Mouse (Mus musculus) ES-CJ7 (cell line): ENCODE data around the gene Zfp580.
"Not testable (repeated sequence)": the region's sequence is repeated elsewhere in the genome, so short reads cannot be mapped to it uniquely, and the experiment has no call there.

Source experiments
- DNase-seq: peaks from one replicate; pipeline ENCODE4 v3.0.0; 2011; ENCODE audit warnings: low read depth, low spot score

The Zfp580 gene

DNA sequence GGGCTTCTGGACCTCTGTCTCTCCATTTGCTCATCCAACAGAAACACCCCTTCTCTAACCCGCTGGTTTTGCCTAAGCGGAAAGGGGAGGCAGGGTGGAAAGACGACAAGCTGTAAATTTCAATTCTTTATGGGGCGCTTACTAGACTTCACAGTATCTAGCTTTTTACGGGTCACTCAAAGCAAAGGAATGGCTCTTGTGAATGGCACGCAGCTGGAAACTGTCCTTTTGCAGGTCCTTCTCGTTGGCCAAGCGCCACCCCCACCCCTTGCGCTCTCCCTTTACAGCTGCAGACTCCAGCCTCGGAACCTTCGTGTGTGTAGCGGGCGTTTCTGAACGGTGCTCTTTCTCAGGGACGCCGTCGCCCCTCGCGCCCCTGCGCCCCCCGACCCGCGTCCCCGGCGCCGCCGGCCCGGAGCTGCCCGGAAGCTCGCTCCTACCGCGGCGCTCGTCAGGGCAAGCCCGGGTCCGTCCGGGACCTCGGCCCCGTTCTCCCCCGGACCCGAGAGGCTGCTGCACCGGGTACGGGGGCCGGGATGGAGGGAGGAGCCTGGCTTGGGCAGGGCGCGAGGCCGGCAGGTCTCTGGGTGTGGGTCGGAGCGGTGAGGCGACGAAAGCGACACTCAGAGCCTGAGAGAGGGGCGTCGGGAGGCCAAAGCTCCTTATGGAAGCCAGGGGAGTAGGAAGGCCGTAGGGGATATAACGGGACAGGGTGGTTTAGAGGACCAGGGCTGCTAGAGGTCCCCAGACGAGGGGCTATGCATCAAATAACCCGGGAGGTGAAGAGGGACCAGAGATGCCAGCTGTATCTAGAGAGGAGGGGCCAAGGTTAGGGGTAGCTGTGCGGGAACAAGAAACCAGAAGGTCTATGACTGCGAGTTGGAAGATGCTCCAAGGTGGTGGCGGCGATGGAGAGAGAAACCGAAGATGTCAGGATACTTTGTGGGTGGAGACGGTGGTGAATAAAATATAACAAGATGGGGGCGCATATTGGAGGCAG, at the start of gene Zfp580:
Gene Zfp580 (plus strand): TSS at position 346 of the 1,000 bp plus-strand sequence.
- peak; percentile 77 for DNase-seq

DNA sequence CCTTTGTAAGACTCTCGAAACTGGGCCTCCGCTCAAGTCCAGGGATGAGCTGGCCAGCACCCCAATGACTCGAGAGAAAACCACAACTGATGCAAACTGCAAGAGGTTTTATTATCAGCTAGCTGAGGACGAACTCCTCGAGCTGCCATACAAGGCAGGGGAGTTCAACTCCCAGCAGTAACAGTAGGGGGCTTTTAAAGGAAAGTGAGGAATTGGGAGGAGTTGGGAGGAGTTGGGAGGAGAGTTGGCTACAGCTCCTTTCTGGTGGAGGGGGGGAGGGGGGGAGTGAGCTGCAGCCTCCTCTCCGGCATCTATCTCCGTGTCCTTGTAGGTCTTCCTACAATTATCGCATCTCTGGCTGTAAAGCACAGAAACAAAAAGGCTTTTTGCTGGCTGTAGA, 48.5 kb upstream of the Zfp580 start:
- DNase-seq = peak; percentile 56

DNA sequence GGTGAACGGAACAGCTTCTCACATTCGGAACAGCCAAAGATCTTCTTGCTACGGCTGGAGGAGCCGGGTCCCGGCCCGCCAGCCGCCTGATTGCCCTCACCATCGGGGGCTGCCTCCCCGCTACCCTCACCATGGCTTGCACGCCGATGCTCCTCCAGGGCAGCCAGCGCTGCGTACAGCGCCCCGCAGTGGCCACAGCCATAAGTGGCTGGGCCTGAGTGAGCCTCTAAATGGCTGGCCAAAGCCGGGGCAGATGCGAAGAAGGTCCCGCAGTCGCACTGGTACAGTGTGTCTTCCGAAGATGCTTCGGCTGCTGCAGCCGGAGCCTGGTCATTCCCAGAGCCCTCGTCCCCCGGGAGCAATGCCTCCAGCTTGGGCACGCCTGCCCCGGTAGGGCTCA, 43.1 kb upstream of the Zfp580 start:
- DNase-seq = peak; percentile 68

DNA sequence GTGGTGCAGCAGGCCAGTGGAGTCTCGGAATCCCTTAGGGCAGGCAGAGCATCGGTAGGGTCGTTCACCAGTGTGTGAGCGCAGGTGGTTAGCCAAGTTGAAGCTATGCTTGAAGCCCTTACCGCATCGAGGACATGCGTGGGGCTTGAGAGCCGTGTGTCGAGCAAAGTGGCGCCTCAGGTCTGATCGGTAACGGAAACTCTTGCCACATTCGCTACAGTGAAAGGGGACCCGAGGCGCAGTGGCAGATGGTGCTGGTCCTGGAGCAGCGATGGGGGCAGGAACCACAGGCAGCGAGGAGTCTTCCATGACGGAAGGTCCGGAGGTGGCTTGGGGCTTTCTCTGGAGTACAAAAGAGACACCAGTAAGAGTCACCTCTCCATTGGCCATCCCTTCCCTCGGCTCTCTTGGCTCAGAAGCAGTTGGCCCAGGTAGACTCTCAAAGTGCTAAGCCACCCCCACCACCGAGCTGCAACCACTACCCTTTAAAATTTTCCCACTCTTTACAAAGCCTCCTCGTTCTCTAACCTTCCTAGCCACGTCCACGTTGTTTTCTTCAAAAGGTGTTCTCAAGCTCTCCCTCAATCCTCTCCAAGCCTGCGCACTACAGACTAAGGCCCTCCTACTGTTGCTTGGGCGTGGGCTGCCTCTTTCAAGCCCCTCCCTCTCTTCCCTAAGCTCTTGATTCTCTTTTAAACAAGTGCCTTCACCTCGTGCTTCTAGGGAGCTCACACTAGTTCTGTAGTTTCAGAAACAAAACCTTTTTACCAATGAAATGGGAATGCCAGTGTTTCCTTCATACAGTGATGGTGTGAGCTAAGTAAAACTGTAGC, 38.4 kb upstream of the Zfp580 start:
- DNase-seq = peak; percentile 94

DNA sequence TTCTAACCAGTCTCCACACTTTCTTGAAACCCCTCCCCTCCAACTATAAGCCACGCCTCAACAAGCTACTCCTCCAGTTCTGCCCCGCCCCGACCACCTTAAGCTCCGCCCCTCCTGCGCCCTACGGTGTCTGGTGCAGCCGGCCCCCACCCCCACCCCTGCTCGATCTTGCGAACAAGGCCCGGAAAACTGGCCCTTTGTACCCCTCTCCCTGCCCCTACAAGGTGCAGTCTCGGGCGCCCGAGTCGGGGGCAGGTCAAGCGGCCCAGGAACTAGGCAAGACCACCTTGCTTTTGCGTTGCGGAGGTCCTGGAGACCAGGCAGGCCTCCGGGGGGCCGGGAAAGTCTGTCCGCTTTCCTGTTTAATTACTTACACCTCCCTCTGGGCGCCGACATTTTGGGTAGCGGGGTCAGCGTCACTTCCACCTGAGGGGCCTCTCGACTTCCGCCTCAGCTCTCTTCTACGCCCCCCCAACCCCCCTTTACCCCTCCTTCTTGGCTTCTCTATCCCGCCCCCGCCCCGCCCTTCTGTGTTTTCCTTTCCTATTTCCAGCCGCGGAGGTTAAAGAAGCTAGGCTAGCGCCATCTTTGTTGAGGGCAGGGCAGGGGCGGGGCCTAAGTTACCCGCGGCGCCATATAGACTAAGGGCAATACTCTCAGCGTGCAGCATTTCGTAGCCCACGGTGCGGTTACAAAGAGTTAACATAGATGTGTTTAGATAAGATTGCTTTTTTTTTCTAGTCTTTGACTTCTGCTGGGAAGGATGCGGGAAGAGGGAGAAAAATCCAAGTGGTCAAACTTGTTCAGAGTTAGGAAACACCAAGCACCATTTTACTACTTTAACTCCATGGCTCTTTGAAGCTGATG, 36.9 kb upstream of the Zfp580 start, which contains the start of the genes Zfp524 and Fiz1:
Gene Zfp524 (plus strand): TSS at position 165 of the 867 bp plus-strand sequence.
Gene Fiz1 (minus strand): TSS at position 447 of the 867 bp plus-strand sequence.
- DNase-seq = peak; percentile 97

DNA sequence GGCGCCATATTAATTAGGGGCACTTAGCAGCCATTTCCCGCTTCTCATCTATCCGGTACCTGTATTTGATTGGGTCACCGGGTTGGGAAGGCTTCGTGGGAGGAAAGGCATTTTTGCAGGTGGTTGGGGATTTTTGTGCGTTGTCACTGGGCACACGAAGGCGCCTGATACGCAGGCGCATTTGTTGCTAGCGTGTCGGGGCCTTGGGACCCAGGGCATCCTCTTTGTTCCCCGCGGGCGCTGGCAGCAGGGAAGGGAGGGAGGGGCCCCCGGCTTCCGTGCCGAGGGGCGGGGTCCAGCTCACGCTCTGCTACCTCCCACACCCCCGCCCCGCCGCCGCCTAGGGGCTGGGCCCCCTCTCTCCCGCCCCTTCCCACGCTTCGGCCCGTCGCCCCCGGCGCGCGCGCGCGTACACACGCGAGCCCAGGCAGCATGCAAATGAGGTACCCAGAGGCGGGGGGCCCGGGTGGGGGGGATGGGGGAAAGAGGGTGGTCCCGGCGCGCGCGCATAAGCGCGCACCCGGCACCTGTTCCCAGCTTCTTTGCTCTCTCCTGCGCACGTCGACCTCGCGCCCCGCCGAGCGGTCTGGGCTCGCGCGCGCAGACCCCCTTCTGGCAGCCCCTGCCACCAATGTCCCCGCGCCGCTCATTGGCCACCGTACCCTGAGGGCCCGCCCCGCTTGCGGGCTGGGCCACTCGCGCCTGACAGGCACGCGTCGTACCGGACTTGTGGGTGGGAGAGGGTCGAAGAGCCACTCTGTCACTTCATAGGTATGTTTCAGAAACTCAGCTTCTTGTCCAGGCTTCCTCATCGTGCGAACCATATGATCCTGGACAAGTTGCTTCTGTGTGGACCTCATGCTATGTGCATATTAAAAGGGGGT, 36.0 kb upstream of the Zfp580 start, which contains the start of gene Gm44973:
Gene Gm44973 (plus strand): TSS at position 379 of the 884 bp plus-strand sequence.
- DNase-seq = peak; percentile 95

DNA sequence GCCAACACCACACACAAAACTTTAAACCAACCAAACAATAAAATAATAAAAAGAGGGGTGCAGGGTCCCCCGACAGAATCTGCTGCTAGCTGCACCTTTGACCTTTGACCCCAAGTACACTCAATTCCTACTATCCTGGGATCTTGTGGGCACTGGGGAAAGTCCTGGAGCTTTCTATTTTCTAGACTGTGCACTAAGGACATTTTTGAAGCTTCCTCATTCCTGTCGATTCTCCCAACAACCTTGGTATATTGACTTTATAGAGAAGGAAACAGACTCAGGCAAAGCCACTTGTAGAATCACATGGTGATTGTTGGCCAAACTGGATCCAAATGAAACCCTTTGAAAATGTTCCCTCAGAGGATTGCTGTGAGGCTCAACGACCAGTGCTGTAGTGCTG, 35.3 kb upstream of the Zfp580 start:
- DNase-seq = no peak

DNA sequence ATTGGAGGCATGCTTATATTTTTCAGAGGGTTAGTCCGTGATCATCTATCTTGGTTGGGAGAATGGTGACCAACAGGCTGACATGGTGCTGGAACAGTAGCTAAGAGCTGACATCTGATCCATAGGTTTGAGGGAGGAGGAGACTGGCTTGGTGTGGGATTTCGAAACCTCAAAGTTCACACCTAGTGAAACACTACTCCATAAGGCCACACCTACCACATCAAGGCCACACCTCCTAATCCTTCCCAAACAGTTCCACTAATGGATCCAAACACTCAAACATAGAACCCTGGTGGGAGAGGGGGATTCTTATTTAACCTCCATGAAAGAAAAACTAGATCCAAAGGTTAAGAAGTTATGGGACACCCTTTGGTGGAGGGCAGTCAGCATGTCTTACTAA, 34.4 kb upstream of the Zfp580 start:
- DNase-seq = peak; percentile 45

DNA sequence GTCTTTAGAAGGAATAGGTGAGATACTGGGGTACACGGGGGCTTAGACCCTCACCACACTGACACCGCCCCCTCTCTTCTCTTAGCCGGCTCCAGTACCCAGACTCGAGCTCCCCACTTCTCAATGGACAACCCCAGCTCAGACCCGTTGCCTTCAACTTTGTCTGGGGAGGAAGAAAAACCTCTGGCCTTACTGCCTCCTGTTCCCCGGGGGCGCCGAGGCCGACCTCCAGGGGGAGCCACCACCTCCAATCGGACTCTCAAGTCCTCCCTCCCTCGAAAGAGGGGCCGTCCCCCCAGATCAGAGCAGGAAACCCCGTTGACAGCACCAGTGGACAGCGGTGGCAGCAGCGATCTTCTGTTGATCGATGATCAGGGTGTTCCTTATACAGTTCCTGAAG, 34.0 kb upstream of the Zfp580 start:
- peak; percentile 67 for DNase-seq

DNA sequence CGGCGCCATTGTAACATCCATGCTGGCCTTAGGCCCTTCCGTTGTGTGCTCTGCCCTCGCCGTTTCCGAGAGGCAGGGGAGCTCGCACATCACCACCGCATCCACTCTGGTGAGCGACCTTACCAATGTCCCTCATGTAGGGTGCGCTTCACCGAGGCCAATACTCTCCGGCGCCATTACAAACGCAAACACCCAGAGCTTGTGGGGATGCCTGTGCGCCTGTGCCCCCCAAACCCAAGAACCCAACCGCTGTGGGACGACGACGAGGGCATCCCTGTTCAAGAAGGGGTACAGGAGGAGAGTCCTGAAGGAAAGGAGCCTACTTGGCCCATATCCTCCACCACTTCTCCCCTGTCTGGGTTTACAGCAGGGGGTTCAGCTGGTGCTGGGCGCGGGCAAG, 33.4 kb upstream of the Zfp580 start:
- no peak for DNase-seq

DNA sequence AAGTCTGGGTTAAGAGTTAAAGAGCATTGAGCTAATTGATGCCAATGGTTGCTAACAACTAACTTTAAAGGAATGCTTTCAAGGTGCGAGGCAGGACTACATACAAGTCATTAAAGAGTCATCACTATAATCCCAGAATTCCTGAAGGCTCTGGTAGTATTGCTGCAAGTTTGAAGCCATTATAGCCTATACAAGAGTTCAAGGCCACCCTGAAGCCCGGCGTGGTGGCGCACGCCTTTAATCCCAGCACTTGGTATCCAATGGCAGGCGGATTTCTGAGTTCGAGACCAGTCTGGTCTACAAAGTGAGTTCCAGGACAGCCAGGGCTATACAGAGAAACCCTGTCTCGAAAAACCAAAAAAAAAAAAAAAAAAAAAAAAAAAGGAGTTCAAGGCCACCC, 31.8 kb upstream of the Zfp580 start:
- DNase-seq = not testable (repeated sequence)

DNA sequence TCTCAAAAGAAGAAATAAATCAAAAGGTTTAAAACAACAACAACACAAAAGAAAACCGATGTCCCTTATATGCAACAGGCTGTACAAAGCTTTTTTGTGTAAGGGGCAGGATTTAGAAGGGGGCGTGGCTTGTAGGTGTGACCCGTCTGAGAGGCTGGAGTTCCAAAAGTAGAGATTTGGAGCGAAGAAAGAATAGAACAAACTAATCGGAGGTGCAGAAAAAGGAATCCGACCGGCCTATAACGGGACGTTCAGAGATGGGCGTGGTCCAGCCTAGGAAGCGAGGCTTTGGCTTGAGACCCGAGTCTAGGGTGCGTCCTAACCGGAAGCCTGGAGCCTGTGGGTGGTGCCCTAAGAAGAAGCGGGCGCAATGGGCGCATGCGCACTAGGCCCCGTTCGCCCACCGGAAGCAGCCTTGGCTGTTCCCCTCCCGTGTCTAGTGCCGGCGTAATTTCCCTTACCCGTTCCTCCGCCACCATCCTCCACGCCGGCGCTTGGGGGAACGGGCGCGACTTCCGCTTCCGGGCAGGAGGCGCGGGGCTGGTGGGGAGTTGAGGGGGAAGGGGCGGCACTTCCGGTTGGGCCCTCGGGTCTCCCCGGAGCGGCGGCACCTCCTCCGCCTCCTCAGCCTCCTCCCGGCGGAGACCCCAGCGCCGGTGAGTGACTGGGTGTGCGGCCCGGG, 31.2 kb upstream of the Zfp580 start, which contains the start of the genes Zfp865 and Ccdc106:
Gene Zfp865 (plus strand): TSS at position 377 of the 682 bp plus-strand sequence.
Gene Ccdc106 (plus strand): TSS at position 554 of the 682 bp plus-strand sequence.
- DNase-seq = peak; percentile 99

DNA sequence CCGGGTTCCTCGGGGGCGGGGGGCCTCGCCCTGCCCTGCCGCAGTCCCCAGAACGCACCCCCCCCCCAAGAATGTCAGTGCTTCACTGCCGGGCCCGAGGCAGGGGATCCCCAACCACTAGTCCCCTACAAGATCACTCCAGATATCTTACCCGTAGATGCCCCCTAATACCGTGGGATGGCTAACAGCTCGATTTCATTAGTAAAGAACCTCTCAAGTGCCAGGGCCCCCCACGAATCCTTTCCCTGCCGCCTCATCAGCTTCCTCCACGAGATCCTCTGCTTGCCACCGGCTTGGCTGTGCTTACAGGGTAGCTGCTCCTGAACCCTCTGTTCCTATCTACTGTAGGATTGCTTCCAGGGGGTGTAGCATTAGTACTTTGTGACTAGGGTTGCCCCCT, 30.7 kb upstream of the Zfp580 start:
- DNase-seq = no peak

DNA sequence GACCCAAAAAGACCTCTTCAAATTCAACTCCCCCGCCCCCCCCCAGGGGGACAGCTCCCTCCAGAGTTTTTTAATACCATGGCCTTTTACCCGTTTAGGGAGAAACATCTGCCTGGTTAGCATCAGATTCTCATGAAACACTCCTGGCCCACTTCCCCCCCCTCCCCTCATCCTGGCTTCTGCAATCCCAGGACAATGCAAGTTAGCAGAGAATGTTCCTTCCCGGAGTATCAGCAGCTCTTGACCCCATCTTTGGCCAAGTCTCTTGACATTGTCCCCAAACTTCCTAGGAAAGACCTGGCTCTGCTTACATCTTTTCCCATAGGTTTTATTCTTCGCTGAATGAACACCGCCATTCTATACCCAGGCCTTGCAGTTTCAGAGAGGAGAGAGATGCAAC, 30.1 kb upstream of the Zfp580 start:
- no peak for DNase-seq

DNA sequence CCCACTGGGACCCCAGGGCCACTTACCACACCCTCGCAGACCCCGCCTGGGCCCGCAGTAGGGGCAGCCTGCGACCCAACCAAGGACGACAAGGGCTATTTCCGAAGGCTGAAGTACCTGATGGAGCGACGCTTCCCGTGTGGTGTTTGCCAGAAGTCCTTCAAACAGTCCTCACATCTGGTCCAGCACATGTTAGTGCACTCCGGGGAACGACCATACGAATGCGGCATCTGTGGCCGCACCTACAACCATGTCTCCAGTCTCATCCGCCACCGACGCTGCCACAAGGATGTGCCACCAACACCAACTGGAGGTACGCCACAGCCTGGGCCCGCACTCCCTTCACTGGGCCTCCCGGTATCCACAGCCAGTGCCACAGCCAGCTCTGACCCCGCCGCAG, 21.8 kb upstream of the Zfp580 start:
- no peak for DNase-seq

DNA sequence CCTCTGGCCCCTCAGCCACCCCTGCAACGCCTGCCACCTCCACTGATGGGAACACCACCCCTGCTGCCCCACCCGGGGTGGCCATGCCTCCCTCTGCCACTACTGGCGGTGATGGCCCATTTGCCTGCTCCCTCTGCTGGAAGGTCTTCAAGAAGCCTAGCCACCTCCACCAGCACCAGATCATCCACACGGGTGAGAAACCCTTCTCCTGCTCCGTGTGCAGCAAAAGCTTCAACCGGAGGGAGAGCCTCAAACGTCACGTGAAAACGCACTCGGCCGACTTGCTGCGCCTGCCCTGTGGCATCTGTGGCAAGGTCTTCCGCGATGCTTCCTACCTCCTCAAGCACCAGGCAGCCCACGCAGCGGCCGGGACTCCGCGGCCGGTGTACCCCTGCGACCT, 21.4 kb upstream of the Zfp580 start:
- peak; percentile 66 for DNase-seq

DNA sequence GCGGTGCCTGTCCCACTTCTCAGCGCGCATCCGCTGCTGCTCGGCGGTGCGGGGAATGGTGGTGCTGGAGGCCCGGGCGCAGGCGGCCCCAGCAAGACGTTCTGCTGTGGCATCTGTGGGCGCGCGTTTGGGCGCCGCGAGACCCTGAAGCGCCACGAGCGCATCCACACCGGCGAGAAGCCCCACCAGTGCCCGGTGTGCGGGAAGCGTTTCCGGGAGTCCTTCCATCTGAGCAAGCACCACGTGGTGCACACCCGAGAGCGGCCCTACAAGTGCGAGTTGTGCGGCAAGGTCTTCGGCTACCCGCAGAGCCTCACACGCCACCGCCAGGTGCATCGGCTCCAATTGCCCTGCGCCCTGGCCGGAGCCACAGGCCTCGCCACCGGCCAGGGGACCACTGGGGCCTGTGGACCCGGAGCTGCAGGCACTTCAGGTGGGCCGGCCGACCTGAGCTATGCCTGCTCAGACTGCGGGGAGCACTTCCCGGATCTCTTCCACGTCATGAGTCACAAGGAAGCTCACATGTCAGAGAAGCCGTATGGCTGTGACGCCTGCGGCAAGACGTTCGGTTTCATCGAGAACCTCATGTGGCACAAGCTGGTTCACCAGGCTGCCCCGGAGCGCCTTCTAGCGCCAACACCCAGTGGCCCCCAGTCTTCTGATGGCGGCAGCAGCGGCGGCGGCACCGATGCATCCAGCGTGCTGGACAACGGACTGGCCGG, 20.6 kb upstream of the Zfp580 start:
- DNase-seq = peak; percentile 72

DNA sequence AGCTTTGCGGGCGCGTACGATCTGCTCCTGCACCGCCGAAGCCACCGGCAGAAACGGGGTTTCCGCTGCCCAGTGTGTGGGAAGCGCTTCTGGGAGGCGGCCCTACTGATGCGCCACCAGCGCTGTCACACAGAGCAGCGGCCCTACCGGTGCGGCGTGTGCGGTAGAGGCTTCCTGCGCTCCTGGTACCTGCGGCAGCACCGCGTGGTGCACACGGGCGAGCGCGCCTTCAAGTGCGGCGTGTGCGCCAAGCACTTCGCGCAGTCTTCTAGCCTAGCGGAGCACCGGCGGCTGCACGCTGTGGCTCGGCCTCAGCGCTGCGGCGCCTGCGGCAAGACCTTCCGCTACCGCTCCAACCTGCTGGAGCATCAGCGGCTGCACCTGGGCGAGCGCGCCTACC, 19.8 kb upstream of the Zfp580 start:
- no peak for DNase-seq

DNA sequence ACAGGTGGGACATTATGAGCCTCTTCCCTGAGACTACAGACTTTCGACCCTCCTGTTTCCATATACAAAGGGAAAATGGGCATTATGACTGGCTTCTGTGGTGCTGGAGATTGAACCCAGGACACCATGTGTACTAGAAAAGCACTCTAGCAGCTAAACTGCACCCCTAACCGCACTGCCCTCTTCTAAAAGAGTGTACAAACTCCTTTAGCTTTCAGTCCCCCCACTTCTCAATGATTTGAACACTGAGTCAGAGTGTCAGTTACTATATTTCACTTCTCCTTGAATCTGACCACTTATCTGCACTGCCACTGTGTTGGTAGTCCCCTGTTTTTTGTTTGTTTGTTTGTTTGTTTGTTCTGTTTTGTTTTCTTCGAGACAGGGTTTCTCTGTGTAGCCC, 17.5 kb upstream of the Zfp580 start, which contains the start of gene 4632433K11Rik:
Gene 4632433K11Rik (plus strand): TSS at position 301 of the 400 bp plus-strand sequence.
- no peak for DNase-seq
